Mouse (Mus musculus): Measurements from ENCODE around the gene Fbxl19.

DNA sequence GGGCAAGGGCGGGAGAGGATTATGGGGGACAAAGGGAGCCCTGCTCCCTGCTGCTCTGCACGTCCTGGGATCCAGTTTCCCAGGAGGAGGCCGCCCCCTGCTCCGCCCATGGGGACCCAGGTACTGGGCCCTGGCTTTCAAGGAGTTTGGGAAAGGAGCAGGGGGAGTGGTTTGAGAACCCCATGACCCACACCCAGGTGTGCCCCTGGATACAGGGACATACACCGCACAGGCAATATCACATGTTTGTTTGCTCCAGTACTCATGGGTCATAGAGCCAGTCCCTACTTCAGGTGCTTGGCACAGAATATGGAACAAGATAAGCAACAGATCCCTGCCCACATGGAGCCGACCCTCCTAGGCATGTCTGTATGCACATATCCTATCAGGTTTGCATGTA lies 18.4 kb upstream of the Fbxl19 start:
- no peak for TF ChIP-seq CTCF (conservative IDR thresholded peaks at IDR 0.05; ENCODE audit: low read length)
- no peak for TF ChIP-seq POU5F1 (IDR thresholded peaks at IDR 0.05; ENCODE audit: borderline replicate concordance, low read length)
- TF ChIP-seq NANOG (IDR thresholded peaks at IDR 0.05; ENCODE audit: borderline replicate concordance, low read length) = no peak

Data from E14TG2a.4 (cell line).